Mouse (Mus musculus) MEL (cell line): ENCODE results near the gene Cdc27. TPM values are rescaled to one million over a fixed set of nuclear protein-coding genes. Genes with fewer than 3 reads are reported as not detected.

ENCODE experiments used
- DNase-seq: peaks from one replicate; pipeline ENCODE4 v3.0.0; 2011; ENCODE audit warnings: low read depth, low spot score
- H3K27ac ChIP-seq: 2 replicates; pipeline ENCODE4 v1.5.1; 2012; ENCODE audit warnings: low read depth, mild to moderate bottlenecking, control low read depth, low read length, moderate library complexity; ENCODE audit not compliant: control insufficient read depth
- H3K27me3 ChIP-seq, 2 experiments: fragments of 150-350 bp in 1 of 2; sonication (generic) in 1 of 2; 2 replicates each; pipeline ENCODE4 v1.6.1; 2012; ENCODE audit warnings: low read length in 2 of 2, mild to moderate bottlenecking in 2 of 2, improper control_type of control experiment in 1 of 2, moderate library complexity in 1 of 2; ENCODE audit not compliant: insufficient read depth in 2 of 2, control insufficient read depth in 1 of 2
- H3K36me3 ChIP-seq, 2 experiments: 2 replicates each; pipeline ENCODE4 v1.6.1; 2012 to 2014; ENCODE audit warnings: low read length in 2 of 2, improper control_type of control experiment in 1 of 2, inconsistent platforms in 1 of 2, mild to moderate bottlenecking in 1 of 2; ENCODE audit not compliant: insufficient read depth in 2 of 2, control insufficient read depth in 1 of 2
- H3K4me1 ChIP-seq, 2 experiments: fragments of 150-350 bp in 1 of 2; sonication (generic) in 1 of 2; 2 replicates each; pipeline ENCODE4 v1.6.1; 2012; ENCODE audit warnings: low read length in 2 of 2, improper control_type of control experiment in 1 of 2, mild to moderate bottlenecking in 1 of 2; ENCODE audit not compliant: insufficient read depth in 2 of 2, control insufficient read depth in 1 of 2
- H3K4me3 ChIP-seq, 2 experiments: fragments of 150-350 bp in 1 of 2; sonication (generic) in 1 of 2; 2 replicates each; pipeline ENCODE4 v1.5.1; 2012; ENCODE audit warnings: low read depth in 2 of 2, low read length in 2 of 2, mild to moderate bottlenecking in 2 of 2, moderate library complexity in 2 of 2, control low read depth in 1 of 2, improper control_type of control experiment in 1 of 2; ENCODE audit not compliant: control insufficient read depth in 1 of 2, insufficient read depth in 1 of 2
- H3K79me2 ChIP-seq: 2 replicates; pipeline ENCODE4 v1.6.1; 2012; ENCODE audit warnings: mild to moderate bottlenecking, low read length, moderate library complexity; ENCODE audit not compliant: control insufficient read depth, poor library complexity, insufficient read depth
- H3K9ac ChIP-seq: 2 replicates; pipeline ENCODE4 v1.6.1; 2012; ENCODE audit warnings: low read depth, mild to moderate bottlenecking, control low read depth, low read length, moderate library complexity; ENCODE audit not compliant: control insufficient read depth, poor library complexity, severe bottlenecking
- H3K9me3 ChIP-seq: fragments of 150-350 bp; sonication (generic); replicated peaks from 2 replicates; pipeline ENCODE4 v1.6.1; 2012; ENCODE audit warnings: mild to moderate bottlenecking, low read length, improper control_type of control experiment, moderate library complexity; ENCODE audit not compliant: insufficient read depth
- CHD1 ChIP-seq: IDR thresholded peaks from 2 replicates; pipeline ENCODE4 v1.6.1; 2012; ENCODE audit warnings: low read depth, mild to moderate bottlenecking, inconsistent platforms, low read length, improper control_type of control experiment
- EP300 ChIP-seq, 2 experiments: IDR thresholded peaks; 2 replicates each; pipeline ENCODE4 v1.6.1; 2011; ENCODE audit warnings: improper control_type of control experiment in 2 of 2, low read length in 2 of 2, low read depth in 1 of 2, mild to moderate bottlenecking in 1 of 2
- GATA1 ChIP-seq: IDR thresholded peaks from 2 replicates; pipeline ENCODE4 v1.6.1; 2011; ENCODE audit warnings: low read depth, low read length, improper control_type of control experiment
- HCFC1 ChIP-seq: IDR thresholded peaks from 2 replicates; pipeline ENCODE4 v1.6.1; 2012; ENCODE audit warnings: low read depth, mild to moderate bottlenecking, inconsistent platforms, low read length, improper control_type of control experiment, moderate library complexity
- KAT2A ChIP-seq: conservative IDR thresholded peaks from 2 replicates; pipeline ENCODE4 v1.6.1; 2012; ENCODE audit warnings: low read depth, low read length, improper control_type of control experiment, inconsistent platforms
- MEF2A ChIP-seq: IDR thresholded peaks from 2 replicates; pipeline ENCODE4 v1.6.1; 2014; ENCODE audit warnings: low read depth, mild to moderate bottlenecking, inconsistent platforms, low read length, improper control_type of control experiment; ENCODE audit not compliant: poor library complexity, insufficient replicate concordance, severe bottlenecking; ENCODE audit errors: extremely low read depth
- MYB ChIP-seq: IDR thresholded peaks from 2 replicates; pipeline ENCODE4 v1.6.1; 2011; ENCODE audit warnings: mild to moderate bottlenecking, low read depth, low read length, improper control_type of control experiment
- NELFE ChIP-seq: IDR thresholded peaks from 2 replicates; pipeline ENCODE4 v1.6.1; 2011; ENCODE audit warnings: low read depth, low read length, improper control_type of control experiment
- POLR2AphosphoS2 ChIP-seq: IDR thresholded peaks from 2 replicates; pipeline ENCODE4 v1.6.1; 2011; ENCODE audit warnings: low read length, improper control_type of control experiment
- POLR2AphosphoS5 ChIP-seq: IDR thresholded peaks from 2 replicates; pipeline ENCODE4 v1.6.1; 2012; ENCODE audit warnings: low read depth, borderline replicate concordance, mild to moderate bottlenecking, inconsistent platforms, low read length, moderate library complexity, mixed read lengths
- RAD21 ChIP-seq: IDR thresholded peaks from 2 replicates; pipeline ENCODE4 v1.6.1; 2011; ENCODE audit warnings: mild to moderate bottlenecking, low read depth, low read length, improper control_type of control experiment
- TAL1 ChIP-seq: IDR thresholded peaks from 2 replicates; pipeline ENCODE4 v1.6.1; 2012; ENCODE audit warnings: mild to moderate bottlenecking, inconsistent platforms, low read length, moderate library complexity, mixed read lengths
- TBP ChIP-seq: IDR thresholded peaks from 2 replicates; pipeline ENCODE4 v1.8.0; 2011; ENCODE audit warnings: low read depth, low read length, improper control_type of control experiment
- USF1 ChIP-seq: IDR thresholded peaks from 2 replicates; pipeline ENCODE4 v1.6.1; 2014; ENCODE audit warnings: low read depth, mild to moderate bottlenecking, inconsistent platforms, low read length, improper control_type of control experiment, moderate library complexity
- ZKSCAN1 ChIP-seq: IDR thresholded peaks from 2 replicates; pipeline ENCODE4 v1.6.1; 2012; ENCODE audit warnings: low read depth, mild to moderate bottlenecking, inconsistent platforms, low read length, improper control_type of control experiment, moderate library complexity
- ZNF384 ChIP-seq: IDR thresholded peaks from 2 replicates; pipeline ENCODE4 v1.6.1; 2012; ENCODE audit warnings: low read depth, mild to moderate bottlenecking, inconsistent platforms, low read length, improper control_type of control experiment
- polyA plus RNA-seq, 2 experiments: library from polyadenylated mRNA; stranded (reverse) in 1 of 2; unstranded in 1 of 2; fragments of >175 nt in 1 of 2; fragments of >200 nt in 1 of 2; gene quantifications; 2 replicates each; pipeline versions ENCODE4 v1.2.1 to v1.2.4; 2012; ENCODE audit warnings: low replicate concordance in 2 of 2, low read depth in 1 of 2; ENCODE audit not compliant: insufficient read length in 2 of 2, insufficient read depth in 1 of 2, missing spikeins in 1 of 2
- total RNA-seq: library from RNA; depleted of rRNA; stranded (reverse); fragments of 300-350 nt; gene quantifications from 2 replicates; pipeline ENCODE4 v1.2.3, GENCODE M21; 2012

Gene Cdc27
- total and polyA plus RNA-seq, 3 experiments, result 24.4 to 180 (median 30.4) TPM

GRCm38 (mm10) chr11:104582308-104582606, 31.8 kb upstream of the Cdc27 start:
- no peaks in the 10 kb centered on the region for H3K36me3 ChIP-seq
- TF ChIP-seq NELFE (no peak), HCFC1 (no peak), MYB (no peak), RAD21 (no peak), TBP (no peak), EP300 (IDR thresholded peaks at IDR 0.05; ENCODE audit: low read depth in 1 of 2, low read length in 2 of 2) (no peak), ZKSCAN1 (no peak), GATA1 (no peak), POLR2AphosphoS2 (no peak), MEF2A (no peak), KAT2A (no peak)
- no peaks in the 10 kb centered on the region for H3K4me1 ChIP-seq
- no peak overlapping the region for H3K27ac ChIP-seq
- no peak overlapping the region for H3K9ac ChIP-seq
- H3K4me3 ChIP-seq, result no peak overlapping the region
- no peaks in the 10 kb centered on the region for H3K79me2 ChIP-seq
- H3K27me3 ChIP-seq, result no peaks in the 10 kb centered on the region; a peak in 1 of 4 replicates
- H3K9me3 ChIP-seq, result no peaks in the 10 kb centered on the region
- DNase-seq, result no peak

- Histone ChIP-seq H3K27ac (no peak overlapping the region), H3K9ac (no peak overlapping the region), H3K79me2 (no peaks in the 10 kb centered on the region), H3K9me3 (no peaks in the 10 kb centered on the region), H3K27me3 (peaks cover 0 to 1% of the 10 kb centered on the region in 2 experiments; a peak in 1 of 4 replicates), H3K36me3 (no peaks in the 10 kb centered on the region), H3K4me1 (no peaks in the 10 kb centered on the region), H3K4me3 (no peak overlapping the region)
- TF ChIP-seq TAL1 (no peak), POLR2AphosphoS5 (no peak), HCFC1 (no peak), POLR2AphosphoS2 (no peak), USF1 (no peak), ZNF384 (no peak), CHD1 (no peak)
- DNase-seq, result no peak
These were observed 31.3 kb upstream of the Cdc27 start for GRCm38 (mm10) chr11:104581446-104582307.
